Mouse (Mus musculus): ENCODE measurements around the gene Polr1b. TPM values are rescaled to one million over a fixed set of nuclear protein-coding genes. Genes with fewer than 3 reads are reported as not detected.

Polr1b gene
- 14.1 and 21.1 TPM in 2 replicates for polyA plus RNA-seq (2012; ENCODE audit: low replicate concordance)

GRCm38 (mm10) chr2:129100784-129101310, at the start of gene Polr1b:
TSS of gene Polr1b (plus strand) at chr2:129100995.

GRCm38 (mm10) chr2:129065437-129066282, 35.1 kb upstream of the Polr1b start, which contains the start of gene Ttl:
TSS of gene Ttl (plus strand) at chr2:129065942.

GRCm38 (mm10) chr2:129129412-129129929, 28.7 kb downstream of the Polr1b start, which contains the start of gene Chchd5:
TSS of gene Chchd5 (plus strand) at chr2:129129700.

Other genes with a start within 250 kb of the Polr1b start
- not detected in 2 replicates for gene Fbln7, start 238.0 kb upstream of the Polr1b start, polyA plus RNA-seq (2012; ENCODE audit: low replicate concordance)
- 0.28 TPM in 1 of 2 replicates, not detected in the other for gene Zc3h8, start 156.9 kb upstream of the Polr1b start, polyA plus RNA-seq (2012; ENCODE audit: low replicate concordance)
- gene Zc3h6, start 133.6 kb upstream of the Polr1b start, polyA plus RNA-seq (2012; ENCODE audit: low replicate concordance): 6.3 and 8.7 TPM in 2 replicates
- 4.6 and 5.4 TPM in 2 replicates for gene Gm10762, start 133.3 kb upstream of the Polr1b start, polyA plus RNA-seq (2012; ENCODE audit: low replicate concordance)
- not detected in 2 replicates for gene Vinac1, start 52.8 kb upstream of the Polr1b start, polyA plus RNA-seq (2012; ENCODE audit: low replicate concordance)
- gene Ttl, start 35.1 kb upstream of the Polr1b start, polyA plus RNA-seq (2012; ENCODE audit: low replicate concordance): 0.56 and 0.69 TPM in 2 replicates
- gene Chchd5, start 28.7 kb downstream of the Polr1b start, polyA plus RNA-seq (2012; ENCODE audit: low replicate concordance): 0.74 and 12.8 TPM in 2 replicates
- gene Slc20a1, start 97.8 kb downstream of the Polr1b start, polyA plus RNA-seq (2012; ENCODE audit: low replicate concordance): 49.9 and 52.8 TPM in 2 replicates
- 22.8 and 36.5 TPM in 2 replicates for gene Ckap2l, start 196.2 kb downstream of the Polr1b start, polyA plus RNA-seq (2012; ENCODE audit: low replicate concordance)
- 0.09 TPM in 1 of 2 replicates, not detected in the other for gene Il1a, start 209.0 kb downstream of the Polr1b start, polyA plus RNA-seq (2012; ENCODE audit: low replicate concordance)